Mouse (Mus musculus) neural tube, embryonic 14.5 days (tissue): ENCODE data around the gene Ttpal. TPM values are rescaled to one million over a fixed set of nuclear protein-coding genes. Genes with fewer than 3 reads are reported as not detected.
A peak's percentile ranks its signal among the peaks of the same experiment; 100 is the strongest.

Experiments used
- ATAC-seq: fragments of 200-750 bp; cut with Nextera tagmentation; 2 replicates; pipeline ENCODE4 v1.8.0; 2017; ENCODE audit warnings: low read depth, mild to moderate bottlenecking, moderate TSS enrichment, moderate library complexity
- H3K27ac ChIP-seq: fragments of 300-500 bp; sonication (generic); 2 replicates; pipeline ENCODE4 v1.5.1; 2014; ENCODE audit warnings: low read depth, mild to moderate bottlenecking, control low read depth, low read length, moderate library complexity, mixed read lengths
- H3K27me3 ChIP-seq: fragments of 300-500 bp; sonication (generic); 2 replicates; pipeline ENCODE4 v1.6.1; 2014; ENCODE audit warnings: low read length; ENCODE audit not compliant: control insufficient read depth, insufficient read depth
- H3K36me3 ChIP-seq: fragments of 300-500 bp; sonication (generic); 2 replicates; pipeline ENCODE4 v1.6.1; 2014; ENCODE audit warnings: low read length, mixed read lengths; ENCODE audit not compliant: control insufficient read depth, insufficient read depth
- H3K4me1 ChIP-seq: fragments of 300-500 bp; sonication (generic); 2 replicates; pipeline ENCODE4 v1.6.1; 2014; ENCODE audit warnings: low read length; ENCODE audit not compliant: control insufficient read depth, insufficient read depth
- H3K4me2 ChIP-seq: fragments of 300-500 bp; sonication (generic); 2 replicates; pipeline ENCODE4 v1.6.1; 2014; ENCODE audit warnings: mild to moderate bottlenecking, low read depth, low read length, control low read depth
- H3K4me3 ChIP-seq: fragments of 300-500 bp; sonication (generic); 2 replicates; pipeline ENCODE4 v1.5.1; 2014; ENCODE audit warnings: low read depth, low read length, control low read depth, mixed read lengths
- H3K9ac ChIP-seq: fragments of 300-500 bp; sonication (generic); replicated peaks from 2 replicates; pipeline ENCODE4 v1.6.1; 2014; ENCODE audit warnings: low read depth, mild to moderate bottlenecking, control low read depth, low read length, mixed read lengths
- H3K9me3 ChIP-seq: fragments of 300-500 bp; sonication (generic); 2 replicates; pipeline ENCODE4 v1.6.1; 2016; ENCODE audit warnings: low read length; ENCODE audit not compliant: control insufficient read depth
- WGBS: fragments of 180-500 bp; shearing (Covaris S2); extraction: QIAGEN DNeasy Blood & Tissue Kit; methylation state at CpG from one replicate; pipeline ENCODE4 v1.1.7; 2014; 5-methylcytosine and 5-hydroxymethylcytosine counted together
- polyA plus RNA-seq: library from polyadenylated mRNA; unstranded; fragments of >200 nt; fragmentation: Nextera tagmentation; extraction: Ambion mirVana; gene quantifications from 2 replicates; pipeline ENCODE4 v1.2.1, GENCODE M21; 2014

The Ttpal gene
- polyA plus RNA-seq, 1 experiment from 2014 or later = 45.5 TPM

DNA sequence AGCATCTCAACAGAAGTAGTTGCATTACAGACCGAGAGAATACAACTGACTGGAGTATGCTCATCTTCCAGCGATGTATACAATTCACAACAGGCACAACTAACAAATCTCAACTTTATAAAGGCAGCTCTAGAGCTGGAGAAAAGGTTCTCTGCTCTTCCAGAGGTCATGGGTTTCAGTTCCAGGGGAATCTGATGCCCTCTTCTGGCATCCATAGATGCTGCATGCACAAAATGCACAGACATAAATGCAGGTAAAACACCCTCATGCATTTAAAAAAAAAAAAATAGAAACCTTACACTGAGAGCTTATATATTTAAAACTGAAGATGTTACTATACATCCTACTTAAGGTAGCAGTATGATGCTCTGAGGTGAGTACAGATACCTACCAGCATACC lies 29.6 kb downstream of the Ttpal start:
- no peak overlapping the region for H3K27ac ChIP-seq
- no peaks in the 10 kb centered on the region for H3K27me3 ChIP-seq
- H3K9me3 ChIP-seq = no peaks in the 10 kb centered on the region
- H3K9ac ChIP-seq = no peak overlapping the region
- 95% methylated on average over 2 of the region's 2 CpGs for WGBS
- no peak for ATAC-seq
- H3K4me1 ChIP-seq = no peaks in the 10 kb centered on the region
- H3K4me3 ChIP-seq = no peak overlapping the region
- H3K4me2 ChIP-seq = no peak overlapping the region
- peaks cover 57% of the 10 kb centered on the region for H3K36me3 ChIP-seq

- Histone ChIP-seq H3K36me3 (peaks cover 36% of the 10 kb centered on the region), H3K9me3 (no peaks in the 10 kb centered on the region), H3K9ac (no peak overlapping the region), H3K27ac (no peak overlapping the region), H3K4me3 (no peak overlapping the region), H3K27me3 (no peaks in the 10 kb centered on the region), H3K4me1 (no peaks in the 10 kb centered on the region), H3K4me2 (no peak overlapping the region)
- 97% methylated on average over 2 of the region's 2 CpGs for WGBS
- ATAC-seq = no peak
These were observed 32.1 kb downstream of the Ttpal start for GRCm38 (mm10) chr2:163634211-163634610.

- H3K4me1 ChIP-seq = no peaks in the 10 kb centered on the region; the same call in 1 of the 2 replicates
- H3K9ac ChIP-seq = no peak overlapping the region
- ATAC-seq = no peak
- H3K4me2 ChIP-seq = no peak overlapping the region
- H3K9me3 ChIP-seq = no peaks in the 10 kb centered on the region
- H3K27ac ChIP-seq = no peak overlapping the region
- peaks cover 18% of the 10 kb centered on the region; the same call in 1 of the 2 replicates for H3K36me3 ChIP-seq
- no peak overlapping the region for H3K4me3 ChIP-seq
- no peaks in the 10 kb centered on the region for H3K27me3 ChIP-seq
- 95% methylated on average over 2 of the region's 2 CpGs for WGBS
These were observed 33.9 kb downstream of the Ttpal start for GRCm38 (mm10) chr2:163636057-163636456.

- Histone ChIP-seq H3K4me1 (peaks cover 4% of the 10 kb centered on the region; the same call in 1 of the 2 replicates), H3K4me2 (no peak overlapping the region), H3K9me3 (no peaks in the 10 kb centered on the region), H3K9ac (no peak overlapping the region), H3K27ac (no peak overlapping the region), H3K36me3 (peaks cover 3% of the 10 kb centered on the region; the same call in 1 of the 2 replicates), H3K4me3 (no peak overlapping the region), H3K27me3 (no peaks in the 10 kb centered on the region)
- 52% methylated on average over 5 of the region's 5 CpGs for WGBS
- ATAC-seq = no peak
These were observed 35.6 kb downstream of the Ttpal start for GRCm38 (mm10) chr2:163637655-163638266.

GRCm38 (mm10) chr2:163640493-163640892 lies 38.4 kb downstream of the Ttpal start:
- 77% methylated on average over 3 of the region's 3 CpGs for WGBS
- Histone ChIP-seq H3K4me1 (peaks cover 21% of the 10 kb centered on the region; the same call in 1 of the 2 replicates), H3K36me3 (no peaks in the 10 kb centered on the region; the same call in 1 of the 2 replicates), H3K27me3 (no peaks in the 10 kb centered on the region), H3K27ac (no peak overlapping the region), H3K9ac (no peak overlapping the region), H3K4me3 (no peak overlapping the region), H3K9me3 (no peaks in the 10 kb centered on the region), H3K4me2 (no peak overlapping the region)
- no peak for ATAC-seq

GRCm38 (mm10) chr2:163641681-163642080 lies 39.6 kb downstream of the Ttpal start:
- Histone ChIP-seq H3K27ac (no peak overlapping the region), H3K4me2 (no peak overlapping the region), H3K4me1 (peaks cover 22% of the 10 kb centered on the region; the same call in 1 of the 2 replicates), H3K27me3 (no peaks in the 10 kb centered on the region), H3K9me3 (no peaks in the 10 kb centered on the region), H3K9ac (no peak overlapping the region), H3K36me3 (no peaks in the 10 kb centered on the region; the same call in 1 of the 2 replicates), H3K4me3 (no peak overlapping the region)
- ATAC-seq = no peak
- 71% methylated on average over 3 of the region's 3 CpGs for WGBS

DNA sequence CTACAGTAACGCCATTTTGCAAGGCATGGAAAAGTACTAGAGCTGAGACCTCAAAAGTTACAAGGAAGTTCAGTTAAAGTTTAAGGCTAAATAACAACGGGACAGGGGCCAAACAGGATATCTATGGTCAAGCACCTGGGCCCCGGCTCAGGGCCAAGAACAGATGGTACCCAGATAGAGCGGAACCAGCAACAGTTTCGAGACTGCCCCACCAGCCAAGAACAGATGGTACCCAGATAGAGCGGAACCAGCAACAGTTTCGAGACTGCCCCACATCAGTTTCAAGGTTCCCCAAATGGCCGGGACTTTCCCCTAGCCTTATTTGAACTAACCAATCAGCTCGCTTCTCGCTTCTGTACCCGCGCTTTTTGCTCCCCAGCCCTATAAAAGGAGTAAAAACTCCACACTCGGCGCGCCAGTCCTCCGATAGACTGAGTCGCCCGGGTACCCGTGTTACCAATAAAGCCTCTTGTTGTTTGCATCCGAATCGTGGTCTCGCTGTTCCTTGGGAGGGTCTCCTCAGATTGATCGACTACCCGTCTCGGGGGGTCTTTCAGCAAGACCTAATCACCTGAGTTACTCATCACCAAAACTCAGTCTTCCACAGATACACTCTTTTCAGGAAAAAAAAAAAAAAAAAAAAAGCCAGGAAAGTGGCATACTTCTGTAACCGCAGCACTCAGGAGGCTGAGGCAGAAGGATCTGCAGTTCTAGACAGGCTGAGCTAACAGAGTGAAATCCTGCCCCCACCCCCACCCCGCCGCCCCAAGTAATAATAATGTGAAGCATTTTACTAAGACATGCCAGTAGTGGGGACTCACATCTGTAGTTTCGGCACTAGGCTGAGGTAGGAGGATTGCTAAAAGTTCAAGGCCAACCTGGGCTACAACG lies 40.8 kb downstream of the Ttpal start:
- no peak for ATAC-seq
- H3K27ac ChIP-seq = no peak overlapping the region
- H3K4me3 ChIP-seq = peak overlapping the region; percentile 96
- H3K9me3 ChIP-seq = no peaks in the 10 kb centered on the region
- no peaks in the 10 kb centered on the region for H3K27me3 ChIP-seq
- WGBS = 89% methylated on average over 30 of the region's 30 CpGs
- peak overlapping the region; percentile 61 for H3K4me2 ChIP-seq
- H3K9ac ChIP-seq = no peak overlapping the region
- no peaks in the 10 kb centered on the region for H3K36me3 ChIP-seq
- H3K4me1 ChIP-seq = peaks cover 22% of the 10 kb centered on the region; the same call in 1 of the 2 replicates

DNA sequence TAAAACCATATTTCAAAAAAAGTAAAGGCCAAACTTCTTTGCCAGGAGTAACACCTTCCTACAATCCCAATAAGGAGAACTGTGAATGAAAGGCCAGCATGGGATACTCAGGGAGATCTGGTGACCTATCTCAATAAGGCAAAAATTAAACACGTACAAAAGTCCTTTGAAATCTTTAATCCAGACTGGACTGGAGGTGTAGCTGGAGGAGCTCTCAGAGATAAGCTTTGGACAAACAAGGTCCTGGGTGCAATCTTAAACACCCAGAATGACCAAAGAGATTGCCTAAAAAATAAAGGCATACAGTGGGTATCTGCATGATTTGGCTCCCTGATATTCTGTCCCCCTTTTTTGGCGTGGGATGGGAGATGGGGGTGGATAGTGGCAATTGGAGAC lies 41.5 kb downstream of the Ttpal start:
- 81% methylated on average over 2 of the region's 2 CpGs for WGBS
- no peaks in the 10 kb centered on the region for H3K9me3 ChIP-seq
- H3K9ac ChIP-seq = peak overlapping the region; percentile 96
- peak overlapping the region; percentile 99; the same call in 1 of the 2 replicates for H3K27ac ChIP-seq
- peak overlapping the region; percentile 96 for H3K4me3 ChIP-seq
- H3K36me3 ChIP-seq = no peaks in the 10 kb centered on the region
- H3K4me2 ChIP-seq = peak overlapping the region; percentile 61
- no peak for ATAC-seq
- H3K27me3 ChIP-seq = no peaks in the 10 kb centered on the region
- H3K4me1 ChIP-seq = peaks cover 22% of the 10 kb centered on the region; the same call in 1 of the 2 replicates

DNA sequence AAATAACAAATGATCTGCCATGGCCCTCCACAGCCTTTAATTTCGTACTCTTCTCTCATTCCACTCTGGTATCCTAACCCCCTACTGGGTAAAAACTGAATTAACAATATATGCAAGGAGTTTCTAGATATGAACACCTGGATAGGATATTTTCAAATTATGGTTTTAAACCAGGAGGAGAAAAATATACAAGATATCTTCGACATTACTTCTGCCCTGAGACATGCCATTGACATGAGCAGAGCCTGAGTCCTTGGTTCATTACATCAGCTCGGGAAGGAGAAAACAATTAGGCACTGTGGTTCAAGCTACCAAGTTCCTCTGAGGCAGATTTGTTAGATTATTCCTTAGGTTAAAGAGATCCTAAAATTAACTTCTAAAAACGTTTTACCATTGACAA lies 41.9 kb downstream of the Ttpal start:
- ATAC-seq = no peak
- WGBS = 9% methylated on average over 4 of the region's 4 CpGs

More for the DNA sequence above, 41.9 kb downstream of the Ttpal start:
- H3K4me1 ChIP-seq = peaks cover 22% of the 10 kb centered on the region; the same call in 1 of the 2 replicates
- no peaks in the 10 kb centered on the region for H3K36me3 ChIP-seq
- no peaks in the 10 kb centered on the region for H3K27me3 ChIP-seq
- peak overlapping the region; percentile 96 for H3K4me3 ChIP-seq
- no peaks in the 10 kb centered on the region for H3K9me3 ChIP-seq
- H3K27ac ChIP-seq = peak overlapping the region; percentile 99
- H3K9ac ChIP-seq = peak overlapping the region; percentile 96
- H3K4me2 ChIP-seq = peak overlapping the region; percentile 61
